In genomic region chr7:25719761-25720610, GRCm38 (mm10) we compare ENCODE assay signal across 8 mouse cellular contexts. TPM values are rescaled to one million over a fixed set of nuclear protein-coding genes. Genes with fewer than 3 reads are reported as not detected.
DNase-seq lines count a peak whose midpoint lies in the region; ATAC-seq and TF ChIP-seq lines count a peak whose summit lies in the region.

No protein-coding gene starts in this region.

- peak; percentile 92 for TF ChIP-seq CTCF in heart, postnatal 0 days (IDR thresholded peaks at IDR 0.05; ENCODE audit: low read depth)

- H3K27me3 ChIP-seq in embryonic facial prominence, embryonic 12.5 days = no peaks in the 10 kb centered on the region
- no peaks in the 10 kb centered on the region for H3K27me3 ChIP-seq in heart, postnatal 0 days (ENCODE audit: control insufficient read depth, insufficient read depth, low read length)
- no peaks in the 10 kb centered on the region for H3K27me3 ChIP-seq in liver, embryonic 16.5 days (ENCODE audit: control insufficient read depth, insufficient read depth, low read depth, low read length)
- H3K27me3 ChIP-seq in neural tube, embryonic 12.5 days (replicated peaks) = no peaks in the 10 kb centered on the region

- peaks cover 56% of the 10 kb centered on the region for H3K36me3 ChIP-seq in embryonic facial prominence, embryonic 12.5 days
- peaks cover 57% of the 10 kb centered on the region for H3K36me3 ChIP-seq in heart, postnatal 0 days (replicated peaks; ENCODE audit: control insufficient read depth, insufficient read depth, low read length)
- peaks cover 45% of the 10 kb centered on the region for H3K36me3 ChIP-seq in liver, embryonic 16.5 days (ENCODE audit: control insufficient read depth, insufficient read depth)
- peaks cover 58% of the 10 kb centered on the region for H3K36me3 ChIP-seq in neural tube, embryonic 12.5 days

- no peak for TF ChIP-seq EP300 in heart, postnatal 0 days (IDR thresholded peaks at IDR 0.05; ENCODE audit: low read depth)

- H3K9me3 ChIP-seq in embryonic facial prominence, embryonic 12.5 days = no peaks in the 10 kb centered on the region
- H3K9me3 ChIP-seq in heart, postnatal 0 days (replicated peaks; ENCODE audit: control insufficient read depth, low read length) = no peaks in the 10 kb centered on the region
- H3K9me3 ChIP-seq in liver, embryonic 16.5 days (replicated peaks; ENCODE audit: control insufficient read depth, low read length) = no peaks in the 10 kb centered on the region
- H3K9me3 ChIP-seq in neural tube, embryonic 12.5 days = no peaks in the 10 kb centered on the region

- peak overlapping the region; percentile 55; the same call in 1 of the 2 replicates for H3K27ac ChIP-seq in embryonic facial prominence, embryonic 12.5 days
- H3K27ac ChIP-seq in heart, postnatal 0 days (ENCODE audit: low read depth) = peak overlapping the region; percentile 93
- H3K27ac ChIP-seq in liver, embryonic 16.5 days (ENCODE audit: low read length) = peak overlapping the region; percentile 91
- H3K27ac ChIP-seq in neural tube, embryonic 12.5 days = no peak overlapping the region

- no peak for ATAC-seq in embryonic facial prominence, embryonic 12.5 days (ENCODE audit: insufficient number of reproducible peaks, insufficient read depth, low FRiP score, low TSS enrichment)
- no peak; the same call in 1 of the 2 replicates for ATAC-seq in heart, postnatal 0 days (ENCODE audit: insufficient read depth, low read depth)
- no peak for ATAC-seq in liver, embryonic 16.5 days (ENCODE audit: low read depth)
- peak; percentile 35; the same call in 1 of the 2 replicates for ATAC-seq in neural tube, embryonic 12.5 days (ENCODE audit: low FRiP score, low read depth)

- H3K4me1 ChIP-seq in embryonic facial prominence, embryonic 12.5 days = peaks cover 14% of the 10 kb centered on the region
- peaks cover 18% of the 10 kb centered on the region for H3K4me1 ChIP-seq in heart, postnatal 0 days (ENCODE audit: control insufficient read depth, insufficient read depth)
- peaks cover 33% of the 10 kb centered on the region for H3K4me1 ChIP-seq in liver, embryonic 16.5 days (ENCODE audit: control insufficient read depth, low read depth, low read length)
- H3K4me1 ChIP-seq in neural tube, embryonic 12.5 days = peaks cover 15% of the 10 kb centered on the region

- H3K9ac ChIP-seq in embryonic facial prominence, embryonic 12.5 days = no peak overlapping the region
- no peak overlapping the region for H3K9ac ChIP-seq in heart, postnatal 0 days (replicated peaks; ENCODE audit: low read depth, low read length)
- H3K9ac ChIP-seq in liver, embryonic 16.5 days (ENCODE audit: low read depth, low read length) = no peak overlapping the region; the same call in 1 of the 2 replicates
- no peak overlapping the region for H3K9ac ChIP-seq in neural tube, embryonic 12.5 days

- no peak overlapping the region for H3K4me3 ChIP-seq in embryonic facial prominence, embryonic 12.5 days
- H3K4me3 ChIP-seq in heart, postnatal 0 days (ENCODE audit: low read depth, low read length) = no peak overlapping the region
- no peak overlapping the region for H3K4me3 ChIP-seq in liver, embryonic 16.5 days (ENCODE audit: low read depth, low read length)
- H3K4me3 ChIP-seq in neural tube, embryonic 12.5 days = no peak overlapping the region

- WGBS in embryonic facial prominence, embryonic 12.5 days = 63% methylated on average over 10 of the region's 10 CpGs
- 54% methylated on average over 10 of the region's 10 CpGs for whole genome bisulfite sequencing in heart, postnatal 0 days
- 45% methylated on average over 10 of the region's 10 CpGs for WGBS in liver, embryonic 16.5 days (ENCODE audit: insufficient replicate concordance)
- 66% methylated on average over 10 of the region's 10 CpGs for WGBS in neural tube, embryonic 12.5 days

- peak overlapping the region; percentile 90; the same call in 1 of the 2 replicates for H3K4me2 ChIP-seq in embryonic facial prominence, embryonic 12.5 days (replicated peaks)
- H3K4me2 ChIP-seq in heart, postnatal 0 days (ENCODE audit: low read depth, low read length) = no peak overlapping the region
- peak overlapping the region; percentile 87; the same call in 1 of the 2 replicates for H3K4me2 ChIP-seq in liver, embryonic 16.5 days (ENCODE audit: low read depth, low read length)
- H3K4me2 ChIP-seq in neural tube, embryonic 12.5 days (replicated peaks) = peak overlapping the region; percentile 95

- DNase-seq in CD4-positive helper T cell, adult 2 months (ENCODE audit: low read depth, low spot score) = peak; percentile 65
- DNase-seq in adrenal gland, postnatal 25 days = peak; percentile 76
- DNase-seq in heart, postnatal 0 days (ENCODE audit: low spot score) = peak; percentile 70
- peak; percentile 71 to 90 for DNase-seq in kidney, postnatal 36 days
- DNase-seq in testis, postnatal 10 days (ENCODE audit: low spot score) = peak; percentile 91

RNA-seq across cellular contexts. Expression of gene Ccdc97, which starts 1.1 kb away (rescaled TPM):
- 54.4 and 61.9 TPM in 2 replicates for total RNA-seq in adrenal gland, postnatal 25 days (2021)
- 23.7 and 24.6 TPM in 2 replicates for polyA plus RNA-seq in embryonic facial prominence, embryonic 12.5 days (2016; fragmentation: Nextera tagmentation; extraction: Ambion mirVana)
- 11.6 and 31.6 TPM in 2 replicates for total RNA-seq in heart, postnatal 0 days (2014; rRNA removed; ENCODE audit: low replicate concordance)
- 13.3 and 14.7 TPM in 2 replicates for polyA plus RNA-seq in heart, postnatal 0 days (2015; fragmentation: Nextera tagmentation; extraction: Ambion mirVana)
- 8.5 and 11.9 TPM in 2 replicates for polyA plus RNA-seq in liver, embryonic 16.5 days (2015; fragmentation: Nextera tagmentation; extraction: Ambion mirVana)
- 31.3 and 34.0 TPM in 2 replicates for polyA plus RNA-seq in neural tube, embryonic 12.5 days (2016; fragmentation: Nextera tagmentation; extraction: Ambion mirVana)

RNA-seq across cellular contexts. Expression of gene Tgfb1, which starts 33.2 kb away (rescaled TPM):
- total RNA-seq in adrenal gland, postnatal 25 days (2021) = 37.0 and 43.7 TPM in 2 replicates
- 2.5 and 3.6 TPM in 2 replicates for polyA plus RNA-seq in embryonic facial prominence, embryonic 12.5 days (2016; fragmentation: Nextera tagmentation; extraction: Ambion mirVana)
- 10.4 and 10.7 TPM in 2 replicates for total RNA-seq in heart, postnatal 0 days (2014; rRNA removed; ENCODE audit: low replicate concordance)
- 2.6 TPM in 2 replicates for polyA plus RNA-seq in heart, postnatal 0 days (2015; fragmentation: Nextera tagmentation; extraction: Ambion mirVana)
- polyA plus RNA-seq in liver, embryonic 16.5 days (2015; fragmentation: Nextera tagmentation; extraction: Ambion mirVana) = 3.1 and 4.1 TPM in 2 replicates
- 2.4 and 2.6 TPM in 2 replicates for polyA plus RNA-seq in neural tube, embryonic 12.5 days (2016; fragmentation: Nextera tagmentation; extraction: Ambion mirVana)

RNA-seq across cellular contexts. Expression of gene Hnrnpul1, which starts 34.6 kb away (rescaled TPM):
- 116 and 128 TPM in 2 replicates for total RNA-seq in adrenal gland, postnatal 25 days (2021)
- 68.1 and 72.8 TPM in 2 replicates for polyA plus RNA-seq in embryonic facial prominence, embryonic 12.5 days (2016; fragmentation: Nextera tagmentation; extraction: Ambion mirVana)
- total RNA-seq in heart, postnatal 0 days (2014; rRNA removed; ENCODE audit: low replicate concordance) = 78.5 and 101 TPM in 2 replicates
- 26.8 and 27.7 TPM in 2 replicates for polyA plus RNA-seq in heart, postnatal 0 days (2015; fragmentation: Nextera tagmentation; extraction: Ambion mirVana)
- 24.8 and 24.9 TPM in 2 replicates for polyA plus RNA-seq in liver, embryonic 16.5 days (2015; fragmentation: Nextera tagmentation; extraction: Ambion mirVana)
- polyA plus RNA-seq in neural tube, embryonic 12.5 days (2016; fragmentation: Nextera tagmentation; extraction: Ambion mirVana) = 64.7 and 67.0 TPM in 2 replicates

RNA-seq across cellular contexts. Expression of gene B9d2, which starts 39.4 kb away (rescaled TPM):
- total RNA-seq in adrenal gland, postnatal 25 days (2021) = 12.7 and 20.3 TPM in 2 replicates
- polyA plus RNA-seq in embryonic facial prominence, embryonic 12.5 days (2016; fragmentation: Nextera tagmentation; extraction: Ambion mirVana) = 27.8 and 28.7 TPM in 2 replicates
- total RNA-seq in heart, postnatal 0 days (2014; rRNA removed; ENCODE audit: low replicate concordance) = 5.0 and 11.4 TPM in 2 replicates
- polyA plus RNA-seq in heart, postnatal 0 days (2015; fragmentation: Nextera tagmentation; extraction: Ambion mirVana) = 26.5 and 26.7 TPM in 2 replicates
- 20.1 and 21.0 TPM in 2 replicates for polyA plus RNA-seq in liver, embryonic 16.5 days (2015; fragmentation: Nextera tagmentation; extraction: Ambion mirVana)
- 34.8 and 35.7 TPM in 2 replicates for polyA plus RNA-seq in neural tube, embryonic 12.5 days (2016; fragmentation: Nextera tagmentation; extraction: Ambion mirVana)

RNA-seq across cellular contexts. Expression of gene Tmem91, which starts 45.0 kb away (rescaled TPM):
- 2.0 TPM in 1 of 2 replicates, not detected in the other for total RNA-seq in adrenal gland, postnatal 25 days (2021)
- polyA plus RNA-seq in embryonic facial prominence, embryonic 12.5 days (2016; fragmentation: Nextera tagmentation; extraction: Ambion mirVana) = 3.7 and 3.8 TPM in 2 replicates
- not detected in 2 replicates for total RNA-seq in heart, postnatal 0 days (2014; rRNA removed; ENCODE audit: low replicate concordance)
- polyA plus RNA-seq in heart, postnatal 0 days (2015; fragmentation: Nextera tagmentation; extraction: Ambion mirVana) = 0.77 and 1.2 TPM in 2 replicates
- 0.78 and 1.3 TPM in 2 replicates for polyA plus RNA-seq in liver, embryonic 16.5 days (2015; fragmentation: Nextera tagmentation; extraction: Ambion mirVana)
- 3.4 and 5.7 TPM in 2 replicates for polyA plus RNA-seq in neural tube, embryonic 12.5 days (2016; fragmentation: Nextera tagmentation; extraction: Ambion mirVana)
